Mouse (Mus musculus): ENCODE measurements at regions not wholly inside any gene's neighbourhood (a gene's known extent, or its start where the extent isn't known, plus 50 kb on each side); places are given as distances from the start of the nearest gene placed in this dataset.

- DNase-seq (ENCODE audit: low spot score in 2 of 2), result no peak
Measured at GRCm38 (mm10) chr7:135818298-135818697, 102.1 kb upstream of the Mki67 start.

- DNase-seq (ENCODE audit: low spot score in 2 of 2), result no peak
Measured at GRCm38 (mm10) chr7:135823884-135824750, 108.0 kb upstream of the Mki67 start.

- no peak for DNase-seq (ENCODE audit: low spot score in 2 of 2)
Measured at GRCm38 (mm10) chr7:135829246-135829645, 113.1 kb upstream of the Mki67 start.

GRCm38 (mm10) chr7:135833425-135833824, 117.3 kb upstream of the Mki67 start:
- peak in 1 of 2 experiments; percentile 12 for DNase-seq (ENCODE audit: low spot score in 2 of 2)

- peak; percentile 36 to 73 for DNase-seq (ENCODE audit: low spot score in 2 of 2)
Measured at GRCm38 (mm10) chr7:135836808-135837733, 120.9 kb upstream of the Mki67 start.

DNA sequence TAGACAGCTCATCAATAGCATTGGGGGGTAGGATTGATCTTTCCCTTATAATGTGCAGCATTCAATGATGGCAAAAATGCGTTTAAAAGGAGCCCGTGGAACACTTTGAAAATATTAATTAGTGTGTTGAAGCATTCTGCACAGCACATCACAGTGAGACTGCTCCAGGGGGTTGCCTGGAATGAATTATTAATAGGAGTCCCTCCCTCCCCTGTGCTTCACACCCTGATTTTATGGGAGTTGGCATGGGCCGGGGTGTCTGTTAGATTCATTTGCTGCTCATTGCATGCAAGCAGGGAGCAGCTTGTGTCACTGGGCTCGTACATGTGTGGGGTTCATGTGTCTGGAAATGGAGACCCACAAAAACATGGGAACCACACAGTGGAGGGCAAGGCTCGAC, 127.9 kb upstream of the Mki67 start:
- DNase-seq (ENCODE audit: low spot score in 2 of 2), result no peak

DNA sequence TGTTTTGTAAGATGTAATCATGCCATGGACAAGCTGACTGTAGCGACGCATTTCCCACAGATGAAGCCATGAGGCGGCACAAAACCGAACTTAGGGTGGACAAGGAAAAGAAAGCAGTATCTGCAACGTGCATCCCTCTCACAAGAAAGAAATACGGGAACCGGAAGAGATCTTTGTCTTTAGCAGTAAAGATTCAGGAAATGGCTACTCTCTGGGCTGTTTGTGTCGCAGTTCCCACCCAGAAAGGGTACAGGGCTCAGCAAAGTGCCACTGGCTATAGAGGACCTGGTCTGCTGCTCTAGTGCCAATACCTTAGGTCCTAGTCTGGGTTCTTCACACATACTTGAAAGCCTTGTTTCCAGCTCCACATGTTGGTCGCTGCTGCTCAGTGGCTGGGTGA, 131.1 kb upstream of the Mki67 start:
- no peak for DNase-seq (ENCODE audit: low spot score in 2 of 2)

DNA sequence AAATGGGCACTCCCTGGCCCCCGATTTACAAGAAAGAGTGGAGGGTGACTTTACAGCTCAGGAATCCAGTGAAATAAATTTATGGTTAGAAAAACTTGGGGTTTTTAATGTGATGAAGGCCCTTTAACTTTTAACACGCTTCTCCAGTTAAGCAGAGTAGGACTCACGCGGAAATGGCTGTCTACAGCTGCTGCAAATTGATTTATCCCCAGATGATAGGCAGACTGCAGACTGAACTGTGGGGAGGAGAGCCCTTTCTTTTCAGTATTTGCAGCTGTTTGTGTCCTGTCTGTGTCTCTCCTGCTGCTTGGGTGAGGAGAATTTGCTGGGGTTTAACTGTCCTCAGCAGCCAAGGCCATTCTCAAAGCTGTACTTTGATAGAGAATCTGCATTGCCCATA, 132.0 kb upstream of the Mki67 start:
- no peak for DNase-seq (ENCODE audit: low spot score in 2 of 2)

- no peak for DNase-seq (ENCODE audit: low spot score in 2 of 2)
Measured at GRCm38 (mm10) chr7:135848833-135849232, 132.7 kb upstream of the Mki67 start.

DNA sequence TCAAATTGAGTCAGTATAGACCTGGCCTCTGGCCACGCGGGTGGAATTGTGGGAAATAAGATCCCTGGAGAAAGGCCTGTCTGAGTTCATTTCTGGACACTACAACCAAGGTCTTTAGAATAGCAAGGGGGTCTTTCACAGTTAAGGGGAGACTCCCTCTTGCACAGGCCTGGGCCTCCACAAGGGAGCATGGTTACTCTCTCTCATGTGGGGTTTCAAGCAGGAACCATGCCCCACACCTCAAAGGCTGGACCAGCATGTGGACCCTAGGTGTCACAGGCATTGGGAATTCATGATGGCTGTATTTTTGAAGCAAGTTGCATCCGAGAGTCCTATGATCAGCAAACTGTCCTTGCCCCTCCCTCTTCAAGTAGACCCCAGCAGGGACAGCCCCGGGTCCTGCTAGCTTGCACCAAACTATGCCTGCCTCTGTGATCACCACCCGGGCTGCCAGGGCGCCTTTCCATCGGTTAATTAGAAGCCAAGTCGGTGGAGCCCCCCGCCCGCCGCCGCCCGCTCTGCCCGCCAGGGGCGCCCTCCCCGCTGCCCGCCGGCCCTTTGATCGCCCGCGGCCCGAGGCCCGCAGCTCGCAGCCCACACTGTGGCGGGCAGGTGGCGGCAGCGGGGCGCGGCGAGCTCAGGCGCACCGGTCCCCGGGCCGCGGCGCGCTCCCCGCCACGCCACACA, 137.1 kb upstream of the Mki67 start:
- peak in 1 of 2 experiments; percentile 28 for DNase-seq (ENCODE audit: low spot score in 2 of 2)

DNA sequence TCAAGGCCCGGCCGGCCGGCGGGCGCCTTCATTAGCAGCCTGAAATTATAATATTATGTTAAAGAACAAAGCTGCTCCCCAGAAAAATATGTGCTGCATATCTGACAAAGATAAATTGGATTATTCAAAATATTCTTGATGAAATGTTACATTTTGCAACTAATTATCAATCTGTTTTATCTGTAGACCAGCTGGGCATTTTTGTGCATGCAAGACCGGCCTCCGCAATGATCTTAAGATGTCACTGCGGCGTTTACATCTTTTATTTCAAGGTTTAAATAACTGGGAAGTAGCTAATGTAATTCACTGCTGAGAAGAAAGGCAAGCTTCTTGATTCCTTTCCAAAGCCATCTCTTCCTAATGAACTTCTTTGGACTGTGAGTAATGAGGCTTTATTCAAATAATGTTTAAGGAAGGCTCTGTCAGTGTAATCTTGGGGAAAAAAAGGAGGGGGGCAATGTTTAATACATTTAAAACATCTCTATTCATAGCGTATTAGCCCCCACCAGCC, 137.7 kb upstream of the Mki67 start:
- no peak for DNase-seq (ENCODE audit: low spot score in 2 of 2)

- DNase-seq (ENCODE audit: low spot score in 2 of 2), result no peak
Measured at GRCm38 (mm10) chr7:135860288-135860687, 144.1 kb upstream of the Mki67 start.

DNA sequence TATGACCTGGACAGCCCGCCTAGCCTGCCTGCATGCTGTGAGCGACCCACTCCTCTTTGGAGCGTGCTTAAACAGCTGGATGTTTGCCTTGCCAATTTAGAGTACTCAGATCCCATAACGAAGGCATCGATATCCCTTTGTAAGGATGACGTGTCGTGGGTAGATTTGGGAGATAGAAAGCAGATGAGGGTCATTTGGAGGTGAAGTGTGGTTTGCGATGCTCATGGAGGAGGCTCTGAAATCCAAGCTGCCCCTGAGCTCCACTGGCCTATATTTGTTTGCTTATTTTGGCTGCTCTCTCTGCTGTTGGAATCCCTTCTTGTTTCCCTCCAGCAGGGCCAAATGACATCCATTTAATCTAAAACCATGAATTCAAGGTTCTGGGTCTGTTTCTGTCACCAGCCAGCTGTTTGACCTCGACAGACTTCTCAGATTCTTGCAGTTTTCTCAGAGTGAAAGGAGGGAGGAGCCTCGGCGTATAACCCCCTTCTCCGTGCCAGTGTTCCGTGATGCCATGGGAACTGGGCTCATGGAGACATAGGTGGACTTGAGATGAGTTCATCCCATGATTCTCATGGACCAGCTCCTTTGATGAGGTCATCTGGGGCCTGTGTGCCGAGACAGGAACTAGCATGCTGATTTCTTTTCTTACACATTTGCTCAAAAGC, 144.7 kb upstream of the Mki67 start:
- DNase-seq (ENCODE audit: low spot score in 2 of 2), result no peak

DNA sequence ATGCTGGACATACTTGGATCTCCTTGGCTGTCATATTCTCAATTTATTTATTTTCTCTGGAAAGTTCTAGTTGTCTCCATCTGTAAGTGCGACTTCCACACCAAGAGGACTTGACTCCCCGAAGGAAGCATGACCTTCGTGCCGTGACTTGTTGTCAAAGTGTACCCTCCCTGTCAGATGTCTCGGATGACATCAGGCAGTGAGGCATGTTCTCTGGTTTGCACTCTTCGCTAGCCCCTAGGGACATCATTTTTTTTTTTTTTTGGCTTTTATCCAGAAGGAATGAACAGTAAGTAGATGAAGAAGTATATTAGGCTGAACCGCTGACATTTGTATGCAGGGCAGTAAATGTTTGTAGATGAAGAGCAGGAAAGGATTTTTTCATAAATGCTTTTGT, 145.2 kb upstream of the Mki67 start:
- no peak for DNase-seq (ENCODE audit: low spot score in 2 of 2)

GRCm38 (mm10) chr7:135863581-135864426, 147.6 kb upstream of the Mki67 start:
- no peak for DNase-seq (ENCODE audit: low spot score in 2 of 2)

- no peak for DNase-seq (ENCODE audit: low spot score in 2 of 2)
Measured at GRCm38 (mm10) chr7:135870981-135871380, 154.8 kb upstream of the Mki67 start.

- no peak for DNase-seq (ENCODE audit: low spot score in 2 of 2)
Measured at GRCm38 (mm10) chr7:135877091-135877874, 161.1 kb upstream of the Mki67 start.

DNA sequence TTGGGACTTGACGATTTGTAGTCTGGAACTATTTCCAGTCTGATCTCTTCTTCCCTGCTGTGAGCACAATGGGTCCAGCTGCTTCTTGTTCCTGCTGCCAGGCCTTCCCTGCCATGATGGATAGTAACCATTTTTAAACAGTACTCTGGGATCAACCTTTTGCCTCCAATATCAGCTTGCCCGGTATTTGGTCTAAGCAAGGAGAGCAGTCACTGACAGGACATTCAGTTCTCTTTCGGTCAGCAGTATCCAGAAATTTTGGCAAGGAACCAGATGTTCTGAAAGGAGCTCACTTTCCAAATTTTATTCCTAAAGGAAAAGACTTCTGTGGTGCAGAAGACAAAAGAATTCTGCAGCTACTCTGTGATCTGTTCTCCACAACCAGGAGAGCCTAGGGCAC, 162.6 kb upstream of the Mki67 start:
- no peak for DNase-seq (ENCODE audit: low spot score in 2 of 2)

GRCm38 (mm10) chr7:135880446-135880845, 164.3 kb upstream of the Mki67 start:
- DNase-seq (ENCODE audit: low spot score in 2 of 2), result no peak

DNA sequence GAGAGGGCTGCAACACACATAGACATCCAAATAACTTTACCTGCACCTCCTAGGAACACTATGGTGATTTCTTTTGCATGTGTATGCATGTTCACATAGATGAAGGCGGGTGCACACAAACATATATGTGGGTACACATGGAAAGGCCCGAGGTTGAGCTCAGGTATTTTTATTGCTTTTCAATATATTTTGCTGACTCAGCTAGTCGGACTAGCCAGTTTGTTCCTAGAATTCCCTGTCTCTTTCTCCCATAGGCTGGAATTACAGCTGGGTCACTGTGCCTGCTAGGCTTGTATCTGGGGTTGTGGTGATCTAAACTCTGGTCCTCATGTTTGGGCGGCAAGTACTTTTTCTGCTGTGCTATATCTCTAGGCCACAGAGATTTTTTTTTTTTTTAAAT, 166.1 kb upstream of the Mki67 start:
- no peak for DNase-seq (ENCODE audit: low spot score in 2 of 2)

All from frontal cortex, postnatal 10 days (tissue).